Mouse (Mus musculus): Measurements from ENCODE around the gene Coq8b.

DNA sequence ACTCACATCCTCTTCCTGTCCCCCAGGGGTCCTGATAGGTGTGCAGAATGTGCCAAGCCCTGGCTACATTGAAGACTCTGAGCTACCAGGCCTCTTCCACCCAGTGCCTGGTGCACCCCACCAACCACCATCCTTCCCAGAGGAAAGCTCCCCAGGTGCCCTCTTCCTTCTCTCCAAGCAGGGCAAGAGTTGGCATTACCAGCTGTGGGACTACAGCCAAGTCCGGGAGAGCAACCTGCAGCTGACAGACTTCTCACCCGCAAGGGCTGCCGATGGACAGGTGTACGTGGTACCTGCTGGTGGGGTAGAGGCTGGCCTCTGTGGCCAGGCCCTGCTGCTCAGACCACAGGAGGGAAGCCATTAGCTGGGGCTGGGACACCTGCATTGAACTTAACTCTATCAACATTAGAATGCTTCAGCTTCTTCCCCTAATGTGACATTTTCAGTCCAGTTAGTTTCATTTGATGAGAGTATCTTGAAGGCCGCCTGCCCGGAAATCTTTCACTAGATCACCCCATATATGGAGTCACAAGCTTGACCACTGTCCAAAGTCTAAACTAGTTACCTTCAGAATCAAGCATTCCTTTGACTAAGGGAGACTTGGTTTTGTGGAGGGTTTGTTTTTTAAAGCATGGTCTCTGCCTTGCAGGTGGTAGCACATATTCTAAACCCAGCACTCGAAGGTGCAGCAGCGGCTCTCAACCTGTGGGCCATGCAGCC lies 28.9 kb upstream of the Coq8b start:
- TF ChIP-seq GATA1 (IDR thresholded peaks at IDR 0.05; ENCODE audit: borderline replicate concordance, low read length) (no peak), FLI1 (IDR thresholded peaks at IDR 0.05; ENCODE audit: low read length) (no peak)

Data from megakaryocyte, embryonic 14.5 days (primary cell).